Mouse (Mus musculus) cortical plate, adult 2 months (tissue): Measurements from ENCODE around the gene 4930507D05Rik.

Source experiments
- CTCF ChIP-seq: fragments of 200-500 bp; IDR thresholded peaks from 2 replicates; pipeline ENCODE4 v1.5.1; 2011; ENCODE audit warnings: mild to moderate bottlenecking, control low read depth, low read length; ENCODE audit not compliant: insufficient read depth; ENCODE audit errors: extremely low read depth
- POLR2A ChIP-seq: fragments of 200-500 bp; IDR thresholded peaks from 2 replicates; pipeline ENCODE4 v1.6.1; 2011; ENCODE audit warnings: mild to moderate bottlenecking, low read length, control low read depth; ENCODE audit not compliant: insufficient read depth; ENCODE audit errors: extremely low read depth

DNA sequence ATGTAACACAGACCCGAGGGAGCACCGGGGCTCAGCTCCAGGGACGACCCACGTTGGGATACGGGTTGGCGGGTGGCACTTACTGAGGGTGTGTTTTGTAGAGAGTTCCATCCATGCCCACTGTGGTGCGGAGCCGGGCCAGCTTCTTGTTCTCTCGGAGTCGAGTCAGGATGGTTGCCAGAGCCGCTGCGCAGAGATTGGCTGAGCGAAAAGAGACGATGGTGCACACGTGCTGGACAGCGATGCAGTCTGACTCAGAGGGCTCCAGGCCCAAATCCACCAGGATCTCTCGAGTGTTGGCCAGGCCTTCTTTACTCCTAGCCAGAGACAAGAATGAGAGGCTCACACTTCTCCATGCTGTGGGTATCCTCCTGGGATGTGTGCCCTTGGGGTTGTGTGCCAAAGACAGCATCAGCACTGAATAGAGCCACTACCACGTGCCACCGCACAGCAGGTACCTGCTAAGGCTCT lies 47.6 kb upstream of the 4930507D05Rik start:
- TF ChIP-seq POLR2A (no peak), CTCF (no peak)
